Mouse (Mus musculus): ENCODE data around the gene Vars. TPM values are rescaled to one million over a fixed set of nuclear protein-coding genes. Genes with fewer than 3 reads are reported as not detected.
A peak's percentile ranks its signal among the peaks of the same experiment; 100 is the strongest.

Gene Vars
- polyA plus RNA-seq, 1 experiment from 2014 or later, result 51.1 TPM

DNA sequence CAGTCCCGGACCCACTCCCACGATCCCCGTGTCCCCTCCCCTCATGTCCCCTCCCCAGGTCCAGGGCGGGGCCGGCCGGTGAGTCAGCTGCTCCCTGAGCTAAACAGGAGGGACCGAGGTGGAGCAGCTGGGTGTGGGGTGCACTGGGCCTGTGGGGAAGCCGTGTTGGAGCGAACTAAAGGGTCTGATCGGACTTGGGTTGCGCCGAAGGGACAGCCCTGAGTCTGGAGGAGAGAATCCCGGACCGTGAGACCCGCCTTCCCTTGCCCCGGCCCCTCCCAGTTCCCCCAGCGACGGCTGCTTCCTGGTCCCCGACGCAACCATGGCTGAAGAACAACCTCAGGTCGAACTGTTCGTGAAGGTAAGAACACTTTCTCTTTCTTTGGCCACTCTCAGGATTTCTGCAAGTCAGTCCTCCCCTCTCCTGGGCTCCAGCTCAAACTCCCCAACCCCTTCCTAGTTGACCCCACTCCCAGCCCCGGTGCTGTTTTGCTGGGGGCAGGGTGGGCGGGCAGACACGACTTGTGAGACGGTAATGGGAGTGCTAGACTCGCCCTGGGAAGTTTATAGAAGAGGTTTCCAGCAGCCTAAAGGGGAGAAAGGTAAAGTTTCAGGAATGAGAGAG lies 49.5 kb downstream of the Vars start:
- Histone ChIP-seq H3K9ac (replicated peaks; ENCODE audit: low read length) (peak overlapping the region; percentile 51), H3K27me3 (ENCODE audit: control insufficient read depth, insufficient read depth, low read length) (no peaks in the 10 kb centered on the region), H3K4me1 (ENCODE audit: control insufficient read depth, insufficient read depth, low read length) (peaks cover 36% of the 10 kb centered on the region), H3K9me3 (ENCODE audit: control insufficient read depth, low read length) (no peaks in the 10 kb centered on the region), H3K36me3 (ENCODE audit: control insufficient read depth, insufficient read depth, low read length) (0 out of 2 replicates have a peak, but pooled peaks cover 7% of the 10 kb centered on the region), H3K4me2 (ENCODE audit: low read length) (peak overlapping the region; percentile 59), H3K4me3 (replicated peaks; ENCODE audit: low read depth, low read length) (peak overlapping the region; percentile 32), H3K27ac (replicated peaks; ENCODE audit: low read depth, low read length) (peak overlapping the region; percentile 71)
- WGBS, result 1% methylated on average over 27 of the region's 27 CpGs
- peak; percentile 52 for DNase-seq
- ATAC-seq (ENCODE audit: low FRiP score, low TSS enrichment), result no peak

DNA sequence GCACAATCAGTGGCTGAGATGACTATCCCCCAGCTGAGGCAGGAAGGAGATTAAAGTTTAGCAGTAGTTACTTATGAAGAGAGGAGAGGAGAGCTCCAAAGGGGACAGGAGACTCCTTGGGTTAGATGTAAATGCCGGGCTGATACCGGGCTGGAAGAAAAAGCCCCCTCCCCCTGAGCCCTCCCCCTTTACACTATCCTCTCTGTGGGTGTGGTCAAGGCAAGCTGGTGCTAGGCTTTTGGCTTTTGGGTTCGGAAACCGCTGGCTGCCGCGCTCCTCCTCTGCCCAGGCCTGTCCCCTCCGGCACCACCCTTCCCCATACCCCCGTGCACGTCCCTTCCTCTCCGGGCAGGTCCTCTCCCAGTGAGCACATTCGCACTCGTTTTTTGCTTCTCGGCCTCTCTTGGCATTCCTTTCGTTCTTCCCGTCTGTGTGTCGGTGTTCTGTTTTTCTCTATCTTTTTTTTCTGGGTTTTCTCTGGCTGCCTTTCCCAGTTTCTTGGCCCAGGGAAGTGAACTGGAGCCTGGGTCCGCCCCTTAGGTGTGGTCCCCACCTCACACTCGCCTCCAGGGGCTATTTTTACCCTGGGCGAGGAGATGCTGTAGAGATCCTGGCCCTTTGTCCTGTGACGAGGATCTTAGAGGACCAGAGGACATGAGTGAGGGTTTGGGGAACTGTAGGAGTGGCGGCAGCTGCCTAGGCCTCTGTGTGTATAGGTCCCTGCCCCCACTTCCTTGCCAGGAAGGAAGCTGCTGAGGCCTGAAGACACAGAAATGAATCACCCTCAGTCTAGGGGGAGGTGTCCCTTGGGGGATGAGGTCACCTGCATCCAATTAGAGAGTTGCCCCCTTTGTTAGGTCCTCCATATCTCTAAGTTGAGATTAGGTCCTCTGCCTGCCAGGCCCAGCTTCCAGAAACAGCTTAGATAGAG lies 50.6 kb downstream of the Vars start:
- peaks cover 13% of the 10 kb centered on the region; the same call in 1 of the 2 replicates for H3K36me3 ChIP-seq (ENCODE audit: control insufficient read depth, insufficient read depth, low read length)
- DNase-seq (peak; percentile 77), ATAC-seq (ENCODE audit: low FRiP score, low TSS enrichment) (peak; percentile 28; the same call in 1 of the 2 replicates)
- 3% methylated on average over 21 of the region's 21 CpGs for WGBS
- H3K4me2 ChIP-seq (ENCODE audit: low read length), result peak overlapping the region; percentile 59
- H3K4me3 ChIP-seq (replicated peaks; ENCODE audit: low read depth, low read length), result peak overlapping the region; percentile 32
- H3K4me1 ChIP-seq (ENCODE audit: control insufficient read depth, insufficient read depth, low read length), result peaks cover 29% of the 10 kb centered on the region
- no peaks in the 10 kb centered on the region for H3K27me3 ChIP-seq (ENCODE audit: control insufficient read depth, insufficient read depth, low read length)
- peak overlapping the region; percentile 53 for H3K9ac ChIP-seq (replicated peaks; ENCODE audit: low read length)
- peak overlapping the region; percentile 84 for H3K27ac ChIP-seq (replicated peaks; ENCODE audit: low read depth, low read length)
- H3K9me3 ChIP-seq (ENCODE audit: control insufficient read depth, low read length), result no peaks in the 10 kb centered on the region

DNA sequence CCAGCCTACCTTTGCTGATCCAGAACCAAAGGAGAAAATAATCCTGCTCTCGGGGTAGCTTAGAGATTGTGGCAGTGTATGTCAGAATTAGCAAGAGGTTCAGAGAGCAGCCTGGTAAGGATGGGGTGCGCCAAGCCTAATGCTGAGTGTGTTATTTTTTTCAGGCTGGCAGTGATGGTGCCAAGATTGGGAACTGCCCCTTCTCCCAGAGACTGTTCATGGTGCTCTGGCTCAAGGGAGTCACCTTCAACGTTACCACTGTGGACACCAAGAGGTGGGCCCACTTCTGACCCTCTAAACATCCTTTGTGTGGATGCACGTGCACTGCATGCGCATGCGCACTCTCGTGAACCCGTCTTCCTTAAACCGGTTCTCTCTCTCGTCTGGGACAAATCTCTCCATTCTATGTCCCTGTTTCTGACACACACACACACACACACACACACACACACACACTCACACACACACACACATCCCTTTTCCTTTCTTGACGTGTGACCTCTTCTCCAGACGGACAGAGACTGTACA lies 51.5 kb downstream of the Vars start:
- H3K4me1 ChIP-seq (ENCODE audit: control insufficient read depth, insufficient read depth, low read length), result peaks cover 24% of the 10 kb centered on the region
- ATAC-seq (ENCODE audit: low FRiP score, low TSS enrichment) (no peak), DNase-seq (no peak)
- WGBS, result 71% methylated on average over 12 of the region's 12 CpGs
- peak overlapping the region; percentile 84 for H3K27ac ChIP-seq (replicated peaks; ENCODE audit: low read depth, low read length)
- peak overlapping the region; percentile 53 for H3K9ac ChIP-seq (replicated peaks; ENCODE audit: low read length)
- H3K4me2 ChIP-seq (ENCODE audit: low read length), result peak overlapping the region; percentile 59
- no peaks in the 10 kb centered on the region for H3K9me3 ChIP-seq (ENCODE audit: control insufficient read depth, low read length)
- H3K27me3 ChIP-seq (ENCODE audit: control insufficient read depth, insufficient read depth, low read length), result no peaks in the 10 kb centered on the region
- peaks cover 15% of the 10 kb centered on the region for H3K36me3 ChIP-seq (ENCODE audit: control insufficient read depth, insufficient read depth, low read length)
- peak overlapping the region; percentile 32; the same call in 1 of the 2 replicates for H3K4me3 ChIP-seq (replicated peaks; ENCODE audit: low read depth, low read length)

DNA sequence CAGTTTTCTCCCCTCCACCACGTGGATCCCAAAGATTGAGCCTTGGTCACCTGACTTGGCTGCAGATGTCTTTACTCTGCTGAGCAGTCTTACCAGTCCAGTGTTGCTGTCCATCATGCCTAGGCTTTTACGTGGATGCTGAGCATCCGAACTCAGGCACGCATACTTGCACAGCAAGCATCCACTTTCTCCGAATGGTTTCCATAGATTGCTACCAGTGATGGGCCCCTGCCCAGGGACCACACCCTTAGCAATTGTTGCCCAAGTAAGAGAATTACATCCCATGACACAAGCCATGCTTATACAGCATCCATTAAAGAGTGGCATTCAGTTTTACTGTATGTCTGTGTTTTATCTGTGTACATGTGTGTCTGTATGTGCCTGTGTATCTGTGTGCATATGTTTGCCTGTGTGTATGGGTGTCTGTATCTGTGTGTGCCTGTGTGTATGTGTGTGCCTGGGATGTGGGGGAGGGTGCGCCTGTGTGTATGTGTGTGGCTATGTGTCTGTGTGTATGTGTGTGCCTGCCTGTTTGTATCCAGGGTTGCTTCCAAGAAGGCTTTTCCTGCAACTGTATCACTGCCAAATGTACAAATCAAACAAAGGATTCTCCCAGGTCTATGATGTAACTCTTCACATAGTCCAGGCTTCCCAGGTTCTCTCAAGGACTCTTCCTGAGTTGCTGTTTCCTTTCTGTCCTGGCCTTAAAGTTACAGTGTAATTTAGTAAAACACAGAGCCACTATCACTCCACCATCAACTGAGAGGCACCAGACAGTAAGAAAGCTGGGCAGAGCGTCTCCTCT lies 55.1 kb downstream of the Vars start:
- no peak overlapping the region for H3K4me2 ChIP-seq (ENCODE audit: low read length)
- WGBS, result 92% methylated on average over 7 of the region's 7 CpGs
- DNase-seq (no peak), ATAC-seq (ENCODE audit: low FRiP score, low TSS enrichment) (no peak)
- no peak overlapping the region for H3K27ac ChIP-seq (replicated peaks; ENCODE audit: low read depth, low read length)
- H3K9me3 ChIP-seq (ENCODE audit: control insufficient read depth, low read length), result no peaks in the 10 kb centered on the region
- peaks cover 32% of the 10 kb centered on the region for H3K4me1 ChIP-seq (ENCODE audit: control insufficient read depth, insufficient read depth, low read length)
- no peaks in the 10 kb centered on the region for H3K27me3 ChIP-seq (ENCODE audit: control insufficient read depth, insufficient read depth, low read length)
- no peak overlapping the region for H3K9ac ChIP-seq (replicated peaks; ENCODE audit: low read length)
- peaks cover 20% of the 10 kb centered on the region for H3K36me3 ChIP-seq (ENCODE audit: control insufficient read depth, insufficient read depth, low read length)
- H3K4me3 ChIP-seq (replicated peaks; ENCODE audit: low read depth, low read length), result no peak overlapping the region

DNA sequence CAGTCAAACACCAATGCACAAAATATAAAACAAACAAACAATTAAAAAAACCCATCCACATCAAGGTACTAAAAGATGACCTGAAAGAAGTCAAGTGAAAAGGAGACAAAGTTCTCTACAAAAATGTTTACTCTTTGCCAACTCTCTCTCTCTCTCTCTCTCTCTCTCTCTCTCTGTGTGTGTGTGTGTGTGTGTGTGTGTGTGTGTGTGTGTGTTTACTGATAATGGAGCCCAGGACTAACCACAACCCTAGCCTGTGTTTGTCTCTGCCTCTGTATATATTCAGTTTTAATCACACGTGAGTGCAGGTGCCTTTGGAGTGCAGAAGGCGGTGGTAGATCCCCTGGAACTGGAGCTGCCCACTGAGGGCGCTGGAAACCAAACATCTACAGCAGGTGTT lies 56.3 kb downstream of the Vars start:
- Histone ChIP-seq H3K27me3 (ENCODE audit: control insufficient read depth, insufficient read depth, low read length) (no peaks in the 10 kb centered on the region), H3K36me3 (ENCODE audit: control insufficient read depth, insufficient read depth, low read length) (peaks cover 31% of the 10 kb centered on the region), H3K27ac (replicated peaks; ENCODE audit: low read depth, low read length) (no peak overlapping the region), H3K4me2 (ENCODE audit: low read length) (no peak overlapping the region), H3K9me3 (ENCODE audit: control insufficient read depth, low read length) (no peaks in the 10 kb centered on the region), H3K4me1 (ENCODE audit: control insufficient read depth, insufficient read depth, low read length) (peaks cover 23% of the 10 kb centered on the region), H3K4me3 (replicated peaks; ENCODE audit: low read depth, low read length) (no peak overlapping the region), H3K9ac (replicated peaks; ENCODE audit: low read length) (no peak overlapping the region)
- ATAC-seq (ENCODE audit: low FRiP score, low TSS enrichment) (no peak), DNase-seq (no peak)
- WGBS, result 71% methylated on average over 3 of the region's 3 CpGs

DNA sequence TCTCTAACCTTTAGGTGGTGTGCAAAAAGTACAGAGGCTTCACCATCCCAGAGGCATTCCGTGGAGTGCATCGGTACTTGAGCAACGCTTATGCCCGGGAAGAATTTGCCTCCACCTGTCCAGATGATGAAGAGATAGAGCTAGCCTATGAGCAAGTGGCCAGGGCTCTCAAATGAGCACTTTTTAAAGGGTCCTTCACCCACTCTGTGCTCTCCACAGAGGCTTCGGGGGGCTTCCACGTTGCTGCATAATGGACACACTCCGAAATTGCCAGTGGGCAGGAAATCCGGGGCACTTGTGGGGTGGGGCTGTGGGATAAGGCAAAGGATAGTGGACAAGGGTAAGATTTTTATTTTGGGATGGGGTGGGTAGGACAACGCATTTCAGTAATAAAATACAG lies 57.5 kb downstream of the Vars start:
- Histone ChIP-seq H3K4me2 (ENCODE audit: low read length) (peak overlapping the region; percentile 91), H3K9me3 (ENCODE audit: control insufficient read depth, low read length) (no peaks in the 10 kb centered on the region), H3K9ac (replicated peaks; ENCODE audit: low read length) (0 out of 2 replicates have a peak overlapping the region, but pooled peaks have one; percentile 64), H3K27ac (replicated peaks; ENCODE audit: low read depth, low read length) (peak overlapping the region; percentile 86; the same call in 1 of the 2 replicates), H3K4me1 (ENCODE audit: control insufficient read depth, insufficient read depth, low read length) (peaks cover 16% of the 10 kb centered on the region), H3K4me3 (replicated peaks; ENCODE audit: low read depth, low read length) (peak overlapping the region; percentile 58), H3K36me3 (ENCODE audit: control insufficient read depth, insufficient read depth, low read length) (peaks cover 41% of the 10 kb centered on the region), H3K27me3 (ENCODE audit: control insufficient read depth, insufficient read depth, low read length) (no peaks in the 10 kb centered on the region)
- ATAC-seq (ENCODE audit: low FRiP score, low TSS enrichment) (peak; percentile 9; the same call in 1 of the 2 replicates), DNase-seq (no peak)
- WGBS, result 73% methylated on average over 9 of the region's 9 CpGs

DNA sequence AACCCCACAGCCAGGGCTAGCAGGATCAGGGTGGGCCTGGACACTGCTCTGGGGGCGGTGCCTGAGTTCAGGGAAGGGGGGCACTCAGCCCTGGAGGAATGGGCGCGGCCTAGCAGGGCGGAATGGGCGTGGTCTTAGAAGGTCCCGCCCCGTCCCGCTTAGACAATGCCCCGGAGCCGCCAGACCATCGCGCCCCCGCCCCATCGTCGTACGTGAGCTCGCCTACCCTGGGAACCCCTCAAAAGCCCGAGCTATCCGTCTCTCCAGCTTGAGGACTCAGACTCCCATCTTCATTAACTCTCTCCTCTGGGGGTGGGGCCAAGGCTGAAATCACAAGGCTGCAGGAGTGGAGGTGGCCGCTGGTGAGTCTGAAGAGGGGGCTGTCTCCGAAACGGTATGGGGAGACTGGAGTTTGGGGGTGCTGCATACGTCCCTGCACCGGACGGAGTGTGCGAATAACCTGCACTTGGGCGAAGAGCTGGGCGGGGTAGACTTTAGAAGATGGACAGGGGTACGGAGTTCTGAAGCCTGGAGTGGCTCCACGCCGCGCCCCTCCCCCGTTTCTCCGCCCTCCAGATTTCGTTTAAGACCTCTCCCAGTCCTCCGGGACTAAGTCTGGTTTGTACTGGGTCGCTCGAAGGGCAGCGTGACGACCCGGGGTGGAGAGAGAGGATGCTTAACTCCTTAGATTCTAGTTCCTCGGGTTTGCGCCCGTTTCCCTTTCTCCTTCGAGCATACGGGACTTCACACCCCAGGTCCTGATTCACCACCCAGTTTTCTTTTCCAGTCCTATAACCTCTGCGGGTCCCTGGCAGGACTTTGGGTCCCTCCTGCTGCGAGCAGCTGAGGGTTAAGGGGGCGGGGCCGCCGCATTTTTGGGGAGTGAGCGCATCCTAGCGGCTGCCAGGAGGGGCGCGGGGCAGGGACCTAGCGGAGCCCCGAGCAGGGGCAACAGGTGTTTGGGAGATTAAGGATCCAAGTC lies 58.4 kb downstream of the Vars start, which contains the start of gene Ddah2:
TSS of gene Ddah2 (plus strand) at position 125 of the 982 bp plus-strand sequence.
- ATAC-seq (ENCODE audit: low FRiP score, low TSS enrichment), result peak; percentile 91
- Histone ChIP-seq H3K4me2 (ENCODE audit: low read length) (peak within 1 kb of the TSS; percentile 91), H3K36me3 (ENCODE audit: control insufficient read depth, insufficient read depth, low read length) (peaks cover 36% of the 10 kb centered on the region), H3K27ac (replicated peaks; ENCODE audit: low read depth, low read length) (peak within 1 kb of the TSS; percentile 86), H3K9ac (replicated peaks; ENCODE audit: low read length) (peak within 1 kb of the TSS; percentile 64), H3K9me3 (ENCODE audit: control insufficient read depth, low read length) (no peaks in the 10 kb centered on the region), H3K27me3 (ENCODE audit: control insufficient read depth, insufficient read depth, low read length) (0 out of 2 replicates have a peak, but pooled peaks cover 7% of the 10 kb centered on the region), H3K4me3 (replicated peaks; ENCODE audit: low read depth, low read length) (peak within 1 kb of the TSS; percentile 58), H3K4me1 (ENCODE audit: control insufficient read depth, insufficient read depth, low read length) (peaks cover 16% of the 10 kb centered on the region)
- under 1% methylated on average over 57 of the region's 57 CpGs for WGBS
- DNase-seq, result peak; percentile 95
